Mouse (Mus musculus) MEL (cell line): Measurements from ENCODE around the gene Alox15. TPM values are rescaled to one million over a fixed set of nuclear protein-coding genes. Genes with fewer than 3 reads are reported as not detected.

Experiments used
- DNase-seq: peaks from one replicate; pipeline ENCODE4 v3.0.0; 2011; ENCODE audit warnings: low read depth, low spot score
- H3K27ac ChIP-seq: 2 replicates; pipeline ENCODE4 v1.5.1; 2012; ENCODE audit warnings: low read depth, mild to moderate bottlenecking, control low read depth, low read length, moderate library complexity; ENCODE audit not compliant: control insufficient read depth
- H3K27me3 ChIP-seq, 2 experiments: fragments of 150-350 bp in 1 of 2; sonication (generic) in 1 of 2; 2 replicates each; pipeline ENCODE4 v1.6.1; 2012; ENCODE audit warnings: low read length in 2 of 2, mild to moderate bottlenecking in 2 of 2, improper control_type of control experiment in 1 of 2, moderate library complexity in 1 of 2; ENCODE audit not compliant: insufficient read depth in 2 of 2, control insufficient read depth in 1 of 2
- H3K36me3 ChIP-seq, 2 experiments: 2 replicates each; pipeline ENCODE4 v1.6.1; 2012 to 2014; ENCODE audit warnings: low read length in 2 of 2, improper control_type of control experiment in 1 of 2, inconsistent platforms in 1 of 2, mild to moderate bottlenecking in 1 of 2; ENCODE audit not compliant: insufficient read depth in 2 of 2, control insufficient read depth in 1 of 2
- H3K4me1 ChIP-seq, 2 experiments: fragments of 150-350 bp in 1 of 2; sonication (generic) in 1 of 2; 2 replicates each; pipeline ENCODE4 v1.6.1; 2012; ENCODE audit warnings: low read length in 2 of 2, improper control_type of control experiment in 1 of 2, mild to moderate bottlenecking in 1 of 2; ENCODE audit not compliant: insufficient read depth in 2 of 2, control insufficient read depth in 1 of 2
- H3K4me3 ChIP-seq, 2 experiments: fragments of 150-350 bp in 1 of 2; sonication (generic) in 1 of 2; 2 replicates each; pipeline ENCODE4 v1.5.1; 2012; ENCODE audit warnings: low read depth in 2 of 2, low read length in 2 of 2, mild to moderate bottlenecking in 2 of 2, moderate library complexity in 2 of 2, control low read depth in 1 of 2, improper control_type of control experiment in 1 of 2; ENCODE audit not compliant: control insufficient read depth in 1 of 2, insufficient read depth in 1 of 2
- H3K79me2 ChIP-seq: 2 replicates; pipeline ENCODE4 v1.6.1; 2012; ENCODE audit warnings: mild to moderate bottlenecking, low read length, moderate library complexity; ENCODE audit not compliant: control insufficient read depth, poor library complexity, insufficient read depth
- H3K9ac ChIP-seq: 2 replicates; pipeline ENCODE4 v1.6.1; 2012; ENCODE audit warnings: low read depth, mild to moderate bottlenecking, control low read depth, low read length, moderate library complexity; ENCODE audit not compliant: control insufficient read depth, poor library complexity, severe bottlenecking
- H3K9me3 ChIP-seq: fragments of 150-350 bp; sonication (generic); replicated peaks from 2 replicates; pipeline ENCODE4 v1.6.1; 2012; ENCODE audit warnings: mild to moderate bottlenecking, low read length, improper control_type of control experiment, moderate library complexity; ENCODE audit not compliant: insufficient read depth
- BHLHE40 ChIP-seq: IDR thresholded peaks from 2 replicates; pipeline ENCODE4 v1.6.1; 2012; ENCODE audit warnings: low read depth, mild to moderate bottlenecking, inconsistent platforms, low read length, improper control_type of control experiment, borderline replicate concordance
- CHD1 ChIP-seq: IDR thresholded peaks from 2 replicates; pipeline ENCODE4 v1.6.1; 2012; ENCODE audit warnings: low read depth, mild to moderate bottlenecking, inconsistent platforms, low read length, improper control_type of control experiment
- CHD2 ChIP-seq: IDR thresholded peaks from 2 replicates; pipeline ENCODE4 v1.6.1; 2011; ENCODE audit warnings: low read length, improper control_type of control experiment
- CTCF ChIP-seq, 3 experiments: IDR thresholded peaks in 2 of 3; conservative IDR thresholded peaks in 1 of 3; 2 replicates each; pipeline ENCODE4 v1.5.1; 2011 to 2012; ENCODE audit warnings: low read length in 3 of 3, low read depth in 2 of 3, mild to moderate bottlenecking in 2 of 3, improper control_type of control experiment in 1 of 3, inconsistent platforms in 1 of 3, mixed read lengths in 1 of 3, moderate library complexity in 1 of 3; ENCODE audit not compliant: control insufficient read depth in 1 of 3, insufficient read depth in 1 of 3, poor library complexity in 1 of 3, severe bottlenecking in 1 of 3
- ELF1 ChIP-seq: IDR thresholded peaks from 2 replicates; pipeline ENCODE4 v1.6.1; 2014; ENCODE audit warnings: low read depth, mild to moderate bottlenecking, inconsistent platforms, low read length, improper control_type of control experiment, moderate library complexity
- ETS1 ChIP-seq: IDR thresholded peaks from 2 replicates; pipeline ENCODE4 v1.6.1; 2012; ENCODE audit warnings: low read depth, mild to moderate bottlenecking, inconsistent platforms, low read length, improper control_type of control experiment, moderate library complexity
- GABPA ChIP-seq: IDR thresholded peaks from 2 replicates; pipeline ENCODE4 v1.6.1; 2012; ENCODE audit warnings: low read depth, mild to moderate bottlenecking, inconsistent platforms, low read length, improper control_type of control experiment, moderate library complexity
- GATA1 ChIP-seq: IDR thresholded peaks from 2 replicates; pipeline ENCODE4 v1.6.1; 2011; ENCODE audit warnings: low read depth, low read length, improper control_type of control experiment
- HCFC1 ChIP-seq: IDR thresholded peaks from 2 replicates; pipeline ENCODE4 v1.6.1; 2012; ENCODE audit warnings: low read depth, mild to moderate bottlenecking, inconsistent platforms, low read length, improper control_type of control experiment, moderate library complexity
- JUND ChIP-seq: IDR thresholded peaks from 2 replicates; pipeline ENCODE4 v1.6.1; 2011; ENCODE audit warnings: low read depth, mild to moderate bottlenecking, improper control_type of control experiment, low read length
- MAX ChIP-seq: IDR thresholded peaks from 2 replicates; pipeline ENCODE4 v1.6.1; 2011; ENCODE audit warnings: low read length, improper control_type of control experiment
- MAZ ChIP-seq: IDR thresholded peaks from 2 replicates; pipeline ENCODE4 v1.6.1; 2012; ENCODE audit warnings: low read depth, mild to moderate bottlenecking, inconsistent platforms, low read length, improper control_type of control experiment
- MXI1 ChIP-seq: IDR thresholded peaks from 2 replicates; pipeline ENCODE4 v1.6.1; 2011; ENCODE audit warnings: mild to moderate bottlenecking, low read depth, low read length, improper control_type of control experiment
- MYB ChIP-seq: IDR thresholded peaks from 2 replicates; pipeline ENCODE4 v1.6.1; 2011; ENCODE audit warnings: mild to moderate bottlenecking, low read depth, low read length, improper control_type of control experiment
- MYC ChIP-seq: IDR thresholded peaks from 2 replicates; pipeline ENCODE4 v1.6.1; 2011; ENCODE audit warnings: low read depth, mild to moderate bottlenecking, low read length, improper control_type of control experiment, moderate library complexity
- NELFE ChIP-seq: IDR thresholded peaks from 2 replicates; pipeline ENCODE4 v1.6.1; 2011; ENCODE audit warnings: low read depth, low read length, improper control_type of control experiment
- NRF1 ChIP-seq: IDR thresholded peaks from 2 replicates; pipeline ENCODE4 v1.6.1; 2014; ENCODE audit warnings: low read depth, mild to moderate bottlenecking, inconsistent platforms, low read length, improper control_type of control experiment, moderate library complexity; ENCODE audit not compliant: poor library complexity, insufficient read depth, severe bottlenecking
- POLR2A ChIP-seq, 2 experiments: IDR thresholded peaks; 2 replicates each; pipeline ENCODE4 v1.6.1; 2011 to 2012; ENCODE audit warnings: low read length in 2 of 2, mild to moderate bottlenecking in 2 of 2, control low read depth in 1 of 2, improper control_type of control experiment in 1 of 2, low read depth in 1 of 2, moderate library complexity in 1 of 2; ENCODE audit not compliant: control insufficient read depth in 1 of 2, insufficient read depth in 1 of 2, poor library complexity in 1 of 2
- POLR2AphosphoS5 ChIP-seq: IDR thresholded peaks from 2 replicates; pipeline ENCODE4 v1.6.1; 2012; ENCODE audit warnings: low read depth, borderline replicate concordance, mild to moderate bottlenecking, inconsistent platforms, low read length, moderate library complexity, mixed read lengths
- RAD21 ChIP-seq: IDR thresholded peaks from 2 replicates; pipeline ENCODE4 v1.6.1; 2011; ENCODE audit warnings: mild to moderate bottlenecking, low read depth, low read length, improper control_type of control experiment
- RCOR1 ChIP-seq: IDR thresholded peaks from 2 replicates; pipeline ENCODE4 v1.6.1; 2012; ENCODE audit warnings: low read depth, mild to moderate bottlenecking, inconsistent platforms, low read length, improper control_type of control experiment
- SMC3 ChIP-seq: IDR thresholded peaks from 2 replicates; pipeline ENCODE4 v1.6.1; 2011; ENCODE audit warnings: low read depth, low read length, improper control_type of control experiment
- TAL1 ChIP-seq: IDR thresholded peaks from 2 replicates; pipeline ENCODE4 v1.6.1; 2012; ENCODE audit warnings: mild to moderate bottlenecking, inconsistent platforms, low read length, moderate library complexity, mixed read lengths
- TBP ChIP-seq: IDR thresholded peaks from 2 replicates; pipeline ENCODE4 v1.8.0; 2011; ENCODE audit warnings: low read depth, low read length, improper control_type of control experiment
- USF2 ChIP-seq, 2 experiments: IDR thresholded peaks; 2 replicates each; pipeline ENCODE4 v1.6.1; 2011 to 2012; ENCODE audit warnings: improper control_type of control experiment in 2 of 2, low read length in 2 of 2, borderline replicate concordance in 1 of 2, inconsistent platforms in 1 of 2, low read depth in 1 of 2, mild to moderate bottlenecking in 1 of 2; ENCODE audit not compliant: insufficient read depth in 1 of 2
- ZC3H11A ChIP-seq: IDR thresholded peaks from 2 replicates; pipeline ENCODE4 v1.6.1; 2012; ENCODE audit warnings: low read depth, mild to moderate bottlenecking, inconsistent platforms, low read length, improper control_type of control experiment
- ZKSCAN1 ChIP-seq: IDR thresholded peaks from 2 replicates; pipeline ENCODE4 v1.6.1; 2012; ENCODE audit warnings: low read depth, mild to moderate bottlenecking, inconsistent platforms, low read length, improper control_type of control experiment, moderate library complexity
- ZMIZ1 ChIP-seq: IDR thresholded peaks from 2 replicates; pipeline ENCODE4 v1.6.1; 2012; ENCODE audit warnings: low read depth, mild to moderate bottlenecking, inconsistent platforms, low read length, improper control_type of control experiment, moderate library complexity
- polyA plus RNA-seq, 2 experiments: library from polyadenylated mRNA; stranded (reverse) in 1 of 2; unstranded in 1 of 2; fragments of >175 nt in 1 of 2; fragments of >200 nt in 1 of 2; gene quantifications; 2 replicates each; pipeline versions ENCODE4 v1.2.1 to v1.2.4; 2012; ENCODE audit warnings: low replicate concordance in 2 of 2, low read depth in 1 of 2; ENCODE audit not compliant: insufficient read length in 2 of 2, insufficient read depth in 1 of 2, missing spikeins in 1 of 2
- total RNA-seq: library from RNA; depleted of rRNA; stranded (reverse); fragments of 300-350 nt; gene quantifications from 2 replicates; pipeline ENCODE4 v1.2.3, GENCODE M21; 2012

Gene Alox15
- total and polyA plus RNA-seq, 3 experiments = not detected

- DNase-seq = peak; percentile 80
- no peak for TF ChIP-seq CHD2
- TF ChIP-seq POLR2AphosphoS5 = no peak
- no peak for TF ChIP-seq MXI1
- TF ChIP-seq BHLHE40 = no peak
- TF ChIP-seq MYC = no peak
- peak; percentile 87 for TF ChIP-seq RAD21
- TF ChIP-seq SMC3 = peak; percentile 86
- TF ChIP-seq CTCF (IDR thresholded peaks at IDR 0.05 in 2 of 3, conservative IDR thresholded peaks at IDR 0.05 in 1 of 3; ENCODE audit: control insufficient read depth in 1 of 3, insufficient read depth in 1 of 3, low read depth in 2 of 3, low read length in 3 of 3, poor library complexity in 1 of 3, severe bottlenecking in 1 of 3) = peak; percentile 82 to 89 (median 84)
- no peak for TF ChIP-seq TAL1
- no peak for TF ChIP-seq MAZ
- no peak for TF ChIP-seq ELF1
- TF ChIP-seq RCOR1 = no peak
- no peak for TF ChIP-seq ETS1
- TF ChIP-seq ZC3H11A = peak; percentile 64
- TF ChIP-seq MYB = no peak
- no peak for TF ChIP-seq JUND
- TF ChIP-seq NRF1 = no peak
- no peaks in the 10 kb centered on the region for H3K36me3 ChIP-seq
- no peak overlapping the region for H3K27ac ChIP-seq
- no peaks in the 10 kb centered on the region for H3K4me1 ChIP-seq
- no peaks in the 10 kb centered on the region for H3K9me3 ChIP-seq
- H3K79me2 ChIP-seq = no peaks in the 10 kb centered on the region
- peaks cover 9 to 15% of the 10 kb centered on the region in 2 experiments for H3K27me3 ChIP-seq
- no peak overlapping the region for H3K9ac ChIP-seq
- H3K4me3 ChIP-seq = no peak overlapping the region
Measured at GRCm38 (mm10) chr11:70334477-70334876, 17.4 kb downstream of the Alox15 start.

- Histone ChIP-seq H3K4me3 (no peak overlapping the region), H3K9me3 (no peaks in the 10 kb centered on the region), H3K27me3 (peaks cover 2 to 8% of the 10 kb centered on the region in 2 experiments; a peak in 3 of 4 replicates), H3K36me3 (no peaks in the 10 kb centered on the region), H3K9ac (no peak overlapping the region), H3K4me1 (no peaks in the 10 kb centered on the region), H3K27ac (no peak overlapping the region), H3K79me2 (no peaks in the 10 kb centered on the region)
- no peak for DNase-seq
- no peak for TF ChIP-seq RAD21
Measured at GRCm38 (mm10) chr11:70324726-70325125, 27.1 kb downstream of the Alox15 start.

- Histone ChIP-seq H3K4me3 (no peak within 1 kb of the TSS), H3K9me3 (no peaks in the 10 kb centered on the region), H3K4me1 (no peaks in the 10 kb centered on the region), H3K9ac (no peak within 1 kb of the TSS), H3K27ac (no peak within 1 kb of the TSS), H3K27me3 (peaks cover 17% of the 10 kb centered on the region in 2 experiments), H3K36me3 (no peaks in the 10 kb centered on the region), H3K79me2 (no peaks in the 10 kb centered on the region)
- no peak for DNase-seq
- TF ChIP-seq POLR2AphosphoS5 (no peak), CHD2 (no peak), HCFC1 (no peak), NELFE (no peak), TBP (no peak), GABPA (no peak), ZKSCAN1 (no peak), GATA1 (no peak), POLR2A (IDR thresholded peaks at IDR 0.05; ENCODE audit: control insufficient read depth in 1 of 2, insufficient read depth in 1 of 2, low read depth in 1 of 2, low read length in 2 of 2, poor library complexity in 1 of 2) (no peak), MAX (no peak), CHD1 (no peak), SMC3 (no peak), USF2 (IDR thresholded peaks at IDR 0.05; ENCODE audit: borderline replicate concordance in 1 of 2, insufficient read depth in 1 of 2, low read depth in 1 of 2, low read length in 2 of 2) (no peak), ZMIZ1 (no peak), TAL1 (no peak), RCOR1 (no peak)
Measured at GRCm38 (mm10) chr11:70322528-70322927, 29.3 kb downstream of the Alox15 start, which contains the start of gene Alox12e. TSS of gene Alox12e (minus strand) at chr11:70322628.
